Mouse (Mus musculus) urinary bladder, postnatal 10 days (tissue): ENCODE measurements around the gene Tmem37.

ENCODE experiments used
- DNase-seq: peaks from one replicate; pipeline ENCODE4 v3.0.0; 2022; ENCODE audit warnings: low spot score

Tmem37 gene

DNA sequence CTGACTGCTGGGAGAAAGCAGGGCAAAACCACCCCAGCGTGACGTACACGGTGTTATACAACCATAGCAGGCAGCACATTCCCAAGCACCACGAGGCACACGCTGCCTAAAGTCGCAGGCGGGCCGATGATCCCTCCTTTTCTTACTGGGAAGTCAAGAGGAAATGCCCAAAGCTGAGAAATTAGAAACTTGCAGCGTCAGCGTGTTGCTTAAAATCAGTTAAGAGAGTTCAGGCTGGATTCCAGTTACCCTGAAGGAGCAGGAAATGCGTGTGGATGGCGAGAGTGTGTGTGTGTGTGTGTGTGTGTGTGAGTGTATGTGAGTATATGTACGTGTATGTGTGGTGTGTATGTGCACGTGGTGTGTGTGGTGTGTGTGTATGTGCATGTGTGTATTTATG, 16.8 kb downstream of the Tmem37 start:
- DNase-seq: no peak

DNA sequence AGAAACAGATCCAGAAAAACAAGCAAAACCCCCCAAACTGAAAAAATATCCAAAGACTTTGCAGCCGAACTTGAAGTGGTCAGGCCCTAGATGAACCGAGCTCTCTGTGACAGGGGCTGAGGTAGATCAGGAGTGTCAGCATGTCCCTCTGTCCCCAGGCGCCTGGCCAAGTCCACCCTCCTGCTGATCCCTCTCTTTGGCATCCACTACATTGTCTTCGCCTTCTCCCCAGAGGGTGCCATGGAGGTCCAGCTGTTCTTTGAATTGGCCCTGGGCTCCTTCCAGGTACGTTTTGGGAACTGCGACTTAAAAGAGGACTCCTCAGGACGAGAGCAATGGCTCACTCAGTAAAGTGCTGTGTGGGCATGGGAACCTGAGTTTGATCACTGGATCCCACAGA, 17.6 kb downstream of the Tmem37 start:
- no peak for DNase-seq

DNA sequence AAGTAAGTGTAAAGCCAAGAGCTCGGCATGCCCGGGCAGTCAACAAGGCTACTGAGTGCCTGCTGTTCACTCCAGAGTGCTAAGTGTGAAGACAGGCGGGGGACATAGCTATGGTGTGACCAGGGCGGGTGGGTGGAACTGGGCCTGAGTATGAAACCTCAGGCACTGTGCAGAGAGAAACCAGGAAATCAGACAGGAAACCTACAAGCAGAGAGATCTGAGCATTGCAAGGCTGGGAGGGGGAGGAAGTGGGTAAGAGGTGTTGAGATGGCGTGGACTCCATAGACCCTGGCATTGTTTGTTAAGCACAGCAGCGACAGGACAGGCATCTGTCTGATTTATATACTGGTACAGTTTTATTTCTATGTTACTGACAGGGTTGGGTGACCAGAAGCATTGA, 18.4 kb downstream of the Tmem37 start:
- DNase-seq: no peak

DNA sequence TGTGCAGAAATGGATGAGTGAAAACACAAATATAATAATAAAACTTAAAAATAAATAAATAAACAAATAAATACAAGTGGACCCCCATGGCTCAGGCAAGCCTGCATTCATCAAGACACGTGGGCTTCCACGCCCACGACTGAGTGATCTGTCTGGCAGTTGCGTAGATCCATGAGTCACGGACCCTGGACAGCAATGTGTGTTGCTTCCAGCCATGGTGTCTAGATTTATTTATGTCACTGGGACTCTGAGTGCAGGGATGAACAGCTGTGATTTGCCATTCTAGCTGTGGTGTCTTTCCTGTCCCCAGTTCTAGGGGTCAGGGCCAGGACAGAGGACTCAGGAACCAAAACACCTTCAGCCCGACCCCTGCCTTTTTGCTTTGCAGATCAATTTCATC, 18.9 kb downstream of the Tmem37 start:
- DNase-seq: no peak

DNA sequence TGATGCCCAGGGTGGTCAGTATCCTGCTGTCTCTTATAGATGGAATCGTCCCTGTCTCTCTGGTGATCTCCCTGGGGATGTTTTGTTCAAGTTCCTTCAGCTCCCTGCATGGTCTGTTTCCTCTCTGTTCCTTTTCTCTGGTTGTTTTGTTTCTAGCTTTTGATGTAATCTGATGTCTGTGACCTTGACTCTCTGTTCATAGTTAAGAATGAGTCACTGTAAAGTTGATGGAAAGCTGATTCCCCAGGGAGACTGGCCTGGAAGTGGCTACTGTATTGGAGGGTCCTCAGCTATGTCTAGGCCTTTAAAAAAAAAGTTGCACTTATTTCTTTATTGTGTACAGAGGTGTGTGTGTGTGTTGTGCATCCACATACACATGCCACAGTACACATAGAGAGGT, 22.8 kb downstream of the Tmem37 start:
- no peak for DNase-seq

DNA sequence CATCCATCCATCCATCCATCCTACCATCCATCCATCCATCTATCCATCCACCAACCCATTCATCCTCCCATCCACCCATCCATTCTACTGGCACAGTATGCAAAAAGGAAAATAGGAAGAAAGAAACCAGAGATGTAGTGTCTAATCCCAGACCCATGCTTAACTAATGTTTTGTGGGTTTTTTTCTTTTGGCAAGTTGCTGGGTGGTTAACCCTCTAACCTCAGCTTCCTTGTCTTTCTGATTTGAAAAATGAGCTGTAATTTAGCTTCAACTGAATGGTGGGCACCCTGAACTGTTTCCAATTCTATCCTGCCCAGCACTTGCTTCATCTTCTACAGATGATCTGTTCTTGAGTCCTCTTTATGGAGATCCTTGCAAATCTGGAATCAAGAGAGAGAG, 26.5 kb downstream of the Tmem37 start:
- no peak for DNase-seq

DNA sequence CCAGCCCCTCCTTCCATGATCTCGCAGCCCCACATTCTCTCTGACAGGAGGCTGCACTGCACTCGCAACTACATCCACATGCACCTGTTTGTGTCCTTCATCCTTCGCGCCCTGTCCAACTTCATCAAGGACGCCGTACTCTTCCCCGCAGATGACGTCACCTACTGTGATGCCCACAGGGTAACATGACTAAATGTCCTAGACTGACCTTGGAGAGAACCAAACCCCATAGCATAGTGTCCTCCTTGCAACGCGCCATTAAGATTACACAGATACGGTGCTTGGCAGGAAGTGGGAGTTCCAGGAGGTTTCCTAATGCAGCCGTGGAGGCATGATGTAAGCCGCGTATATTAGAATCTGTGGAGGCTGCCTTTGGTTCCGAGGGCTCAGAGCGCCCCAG, 29.3 kb downstream of the Tmem37 start:
- DNase-seq: no peak

DNA sequence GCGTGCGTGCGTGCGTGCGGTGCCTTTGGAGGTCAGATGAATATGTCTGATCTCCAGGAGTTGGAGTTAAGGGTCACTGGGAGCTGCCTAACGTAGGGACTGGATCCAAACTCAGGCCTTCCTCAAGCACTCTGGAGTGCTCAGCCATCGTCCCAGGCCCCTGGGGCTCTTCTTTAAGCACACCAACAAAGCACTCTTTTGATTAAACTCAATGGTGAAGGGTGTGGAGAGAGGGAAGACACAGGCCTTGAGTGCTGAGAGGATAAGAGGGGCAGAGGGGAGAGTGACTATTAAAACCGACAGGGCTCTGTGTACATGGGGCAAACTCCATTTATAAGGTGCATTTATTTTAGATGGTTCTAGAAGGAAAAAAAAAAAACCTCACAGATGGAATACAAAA, 31.5 kb downstream of the Tmem37 start:
- no peak for DNase-seq

DNA sequence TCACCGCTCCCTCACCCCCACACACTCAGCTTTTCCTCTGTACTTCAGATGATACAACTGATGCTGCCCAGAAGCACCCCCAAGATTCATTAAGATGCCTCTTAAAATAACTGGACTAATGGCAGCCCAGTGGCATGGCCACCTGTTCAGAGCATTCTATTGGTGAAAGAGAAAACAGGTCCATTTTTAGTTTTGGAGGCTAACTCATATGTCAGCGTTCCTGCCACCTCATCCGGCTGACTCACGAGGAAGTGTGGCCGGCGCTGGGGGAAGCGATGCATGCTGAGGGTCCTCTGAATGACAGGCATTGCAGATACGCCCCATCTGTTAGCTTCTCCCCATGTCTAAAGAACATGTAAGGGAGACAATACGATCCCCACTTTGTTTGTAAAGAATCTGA, 35.3 kb downstream of the Tmem37 start:
- DNase-seq: no peak

DNA sequence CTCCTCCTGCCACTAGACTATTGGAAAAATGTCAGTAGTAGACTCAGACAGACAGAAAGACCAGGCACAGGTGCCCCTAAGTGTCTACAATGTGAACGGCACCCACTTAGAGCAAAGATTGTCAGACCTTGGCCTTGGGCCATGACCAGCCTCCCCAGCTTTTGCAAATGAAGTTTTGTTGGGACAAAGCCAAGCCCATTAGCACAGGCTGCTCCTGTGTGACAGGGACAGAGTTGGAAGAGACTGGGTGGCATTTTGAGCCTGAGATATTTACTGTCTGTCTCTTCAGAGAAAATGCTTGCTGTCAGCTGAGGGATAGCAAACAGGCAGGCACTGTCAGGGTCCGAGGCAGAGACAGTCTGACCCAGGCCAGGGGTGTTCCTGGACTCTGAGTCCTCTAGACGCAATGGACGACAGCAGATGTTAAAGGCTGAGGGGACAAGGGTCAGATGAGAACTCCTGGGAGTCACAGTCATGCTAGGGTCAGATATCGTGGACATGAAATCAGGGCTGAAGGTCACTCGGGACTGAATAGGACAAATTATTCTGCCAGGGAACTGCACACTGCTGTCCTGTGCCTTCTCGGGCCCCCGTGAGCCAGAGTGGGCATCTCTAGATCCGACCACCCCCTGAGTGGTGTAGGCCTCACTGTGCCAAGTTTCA, 36.7 kb downstream of the Tmem37 start:
- no peak for DNase-seq

DNA sequence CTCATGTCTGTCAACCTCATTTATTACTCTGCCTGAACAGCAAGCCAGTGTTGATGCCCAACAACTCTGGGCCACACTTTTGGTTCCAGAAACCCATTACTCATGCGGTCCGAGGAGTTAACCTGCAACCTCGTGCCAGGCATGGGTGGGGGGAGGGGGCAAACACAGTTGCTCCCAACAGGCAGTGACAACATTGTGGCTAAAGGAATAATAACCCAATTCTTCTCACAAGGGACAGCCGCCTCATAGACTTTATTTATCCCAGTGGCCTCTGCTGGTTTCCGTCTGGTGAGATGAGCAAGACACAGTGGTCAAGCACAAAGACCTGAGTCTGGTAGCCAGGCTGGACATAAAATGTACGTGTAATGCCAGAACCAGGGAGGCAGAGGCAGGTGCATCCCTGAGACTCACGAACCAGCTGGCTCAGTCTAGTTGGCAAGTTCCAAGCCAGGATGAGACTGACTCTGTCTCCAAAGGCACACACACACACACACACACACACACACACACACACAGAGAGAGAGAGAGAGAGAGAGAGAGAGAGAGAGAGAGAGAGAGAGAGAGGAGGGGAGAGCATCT, 38.3 kb downstream of the Tmem37 start:
- no peak for DNase-seq

DNA sequence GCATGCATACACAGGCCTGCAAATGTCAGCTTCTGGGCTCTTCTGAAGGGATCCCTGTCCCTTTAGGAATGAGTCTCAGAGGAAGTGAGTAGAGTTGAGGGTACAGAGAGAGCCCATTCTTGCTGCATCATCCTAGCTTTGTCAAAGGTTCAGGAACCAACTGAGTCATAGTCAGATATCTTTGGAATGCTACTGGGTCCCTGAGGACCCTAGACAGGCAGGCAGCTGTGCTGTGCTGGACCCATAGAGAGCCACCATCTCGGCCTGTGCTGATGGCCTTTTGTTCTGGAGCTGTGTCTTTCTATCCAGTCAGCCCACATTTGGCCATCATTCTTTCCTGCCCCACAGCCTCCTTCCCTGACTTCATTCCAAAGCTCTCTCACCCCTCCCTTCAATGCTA, 39.1 kb downstream of the Tmem37 start:
- no peak for DNase-seq

DNA sequence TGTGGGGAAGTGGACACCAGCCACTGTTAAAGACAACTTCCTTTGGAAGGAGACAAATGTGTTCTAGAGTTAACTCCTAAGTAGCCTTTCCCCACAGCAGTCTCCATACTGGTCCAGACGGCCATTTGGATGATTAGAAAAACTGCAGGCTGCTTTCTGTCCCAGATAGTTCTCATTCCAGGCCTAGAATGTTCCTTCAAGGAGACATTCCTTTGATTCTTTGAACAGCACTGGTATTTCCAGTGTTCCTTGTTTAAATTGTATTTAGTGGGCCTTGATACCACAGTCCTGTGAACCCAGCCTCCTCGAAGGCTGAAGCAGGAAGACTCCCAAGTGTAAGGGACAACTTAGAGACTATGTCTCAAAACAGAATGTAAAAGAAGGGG, 40.4 kb downstream of the Tmem37 start:
- no peak for DNase-seq

DNA sequence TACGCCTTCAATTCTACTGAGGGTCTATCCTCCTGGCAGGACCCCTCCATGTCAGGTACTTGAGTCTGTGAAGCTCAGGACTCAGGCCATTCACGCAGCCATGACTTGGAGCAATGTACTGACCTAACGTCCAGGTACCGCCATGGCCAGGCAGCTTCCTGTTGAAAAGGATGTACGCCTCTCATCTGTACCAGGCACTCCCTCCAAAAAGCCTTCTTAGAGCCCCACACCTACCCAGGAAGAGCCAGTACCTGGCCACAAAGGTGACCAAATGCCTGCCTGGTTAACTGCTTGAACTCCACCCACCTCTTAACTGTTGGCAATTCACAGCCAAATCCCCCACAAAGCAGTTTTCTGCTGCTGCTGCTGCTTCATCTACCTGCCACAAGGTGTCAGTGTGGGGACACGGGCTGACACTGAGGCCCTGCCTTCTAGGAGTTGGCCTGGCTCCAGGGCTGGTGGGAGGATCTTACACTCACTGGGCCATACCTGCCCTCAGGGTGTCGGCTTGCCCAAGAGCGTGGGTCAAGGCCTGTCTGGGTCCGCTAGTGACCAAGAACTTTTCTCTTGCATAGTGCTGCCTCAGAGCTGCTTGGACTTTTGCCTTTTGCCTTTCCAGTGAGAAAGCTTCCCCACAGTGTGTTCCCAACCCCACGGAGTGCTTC, 40.9 kb downstream of the Tmem37 start:
- peak; percentile 46 for DNase-seq

DNA sequence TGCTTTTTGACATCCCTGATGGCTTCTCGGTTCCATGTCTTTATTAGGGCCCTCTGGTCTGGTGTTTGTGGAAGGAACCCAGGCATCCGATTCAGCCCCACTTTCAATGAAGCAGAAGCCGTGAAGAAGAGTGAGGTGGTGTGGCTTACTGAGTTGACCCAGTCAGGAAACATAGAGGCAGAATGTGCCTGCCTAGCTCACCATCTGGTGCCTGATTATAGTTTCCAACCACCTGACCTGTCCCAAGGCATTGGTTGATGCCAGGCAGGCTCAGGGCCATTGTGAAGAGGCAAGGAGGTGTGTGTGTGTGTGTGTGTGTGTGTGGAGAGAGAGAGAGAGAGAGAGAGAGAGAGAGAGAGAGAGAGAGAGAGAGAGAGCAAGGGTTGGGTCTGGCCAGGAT, 43.4 kb downstream of the Tmem37 start:
- no peak for DNase-seq

DNA sequence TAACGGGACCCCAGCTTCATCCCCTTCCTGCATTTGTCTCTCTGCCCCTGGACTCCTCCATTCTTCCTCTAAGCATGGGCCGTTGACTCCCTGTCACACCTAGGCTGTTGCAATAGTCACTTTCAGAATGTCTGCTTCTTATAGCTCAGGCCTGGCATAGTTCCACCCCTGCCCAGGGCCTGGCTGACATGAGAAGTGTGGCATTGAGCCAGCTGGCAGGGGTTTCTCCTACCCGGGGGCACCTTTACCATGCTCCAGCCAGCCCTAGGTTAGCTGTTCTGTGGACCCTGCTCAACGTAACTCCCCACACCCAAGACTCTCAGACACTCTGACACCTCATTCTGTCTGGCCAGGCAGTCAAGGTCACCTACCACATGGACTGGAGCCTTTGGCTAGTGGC, 46.2 kb downstream of the Tmem37 start:
- no peak for DNase-seq

DNA sequence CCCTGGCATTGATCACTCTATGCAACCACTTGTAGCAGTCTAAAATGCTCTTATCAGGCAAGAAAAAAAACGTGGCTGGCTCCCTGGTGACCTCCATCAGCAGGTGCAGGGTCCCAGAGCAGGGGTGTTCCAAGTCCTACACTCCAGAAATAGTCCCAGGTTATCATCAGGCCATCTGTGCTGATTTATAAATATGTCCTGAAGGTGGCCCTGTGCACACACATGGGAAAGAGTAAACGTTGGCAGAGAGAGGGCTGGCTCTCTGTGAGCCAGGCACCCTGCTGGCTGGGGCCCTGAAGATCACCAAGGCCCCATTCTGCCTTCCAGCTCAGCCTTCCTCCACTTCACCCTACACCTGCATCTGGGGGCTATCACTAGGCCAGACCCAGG, 48.8 kb downstream of the Tmem37 start:
- no peak for DNase-seq

DNA sequence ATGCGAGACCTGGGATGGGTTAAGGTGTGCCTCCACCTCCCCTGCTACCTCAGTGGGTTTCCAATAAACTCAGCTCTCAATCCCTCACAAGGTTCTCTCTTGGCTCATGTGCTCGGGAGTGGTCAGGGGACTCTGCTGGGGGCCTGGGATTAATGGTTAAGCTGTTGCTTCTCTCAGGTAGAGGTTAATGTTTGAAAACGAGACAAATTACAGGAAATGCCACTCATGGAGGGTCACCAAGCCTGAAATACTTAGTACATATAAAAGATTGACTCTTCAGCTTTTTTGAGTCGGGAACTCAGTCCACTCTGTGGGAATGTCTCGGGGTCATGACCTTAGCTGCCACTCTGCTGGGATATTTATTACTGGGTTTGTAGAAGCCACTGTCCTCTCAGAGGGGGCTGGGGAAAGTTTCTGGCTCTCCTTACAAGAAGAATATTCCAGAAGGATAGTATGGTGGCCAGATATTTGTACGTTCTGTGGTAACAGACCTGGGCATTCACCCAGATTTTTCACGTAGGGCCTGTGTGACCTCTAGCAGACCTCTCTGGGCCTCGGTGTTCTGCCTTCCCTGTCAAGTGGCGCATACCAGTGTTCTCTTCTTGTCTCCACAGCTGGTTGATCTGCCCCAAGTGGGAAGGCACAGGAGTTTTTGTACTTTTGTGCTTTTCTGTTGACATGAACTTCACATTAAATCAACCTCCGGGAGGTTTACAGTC, 49.4 kb downstream of the Tmem37 start:
- DNase-seq: no peak

DNA sequence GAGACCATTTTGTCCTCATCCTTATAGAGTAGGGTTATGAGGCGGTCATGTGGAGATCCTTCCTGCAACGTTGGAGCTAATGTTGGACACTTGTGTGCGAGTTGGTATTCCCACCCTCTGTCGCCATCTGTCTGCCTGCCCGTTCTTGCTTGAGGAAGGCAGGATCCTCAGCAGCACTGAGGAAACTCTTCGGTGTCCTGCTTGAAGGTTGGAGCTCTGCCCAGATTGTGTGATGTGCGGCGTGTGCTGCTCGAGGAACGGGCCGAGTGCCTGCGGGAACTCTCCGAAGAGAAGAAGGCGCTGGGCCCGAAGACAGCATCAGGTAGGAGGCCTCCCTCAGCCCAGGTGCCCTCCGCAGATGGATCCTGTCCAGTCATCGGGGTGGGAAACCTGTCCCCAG, 51.9 kb downstream of the Tmem37 start:
- no peak for DNase-seq

DNA sequence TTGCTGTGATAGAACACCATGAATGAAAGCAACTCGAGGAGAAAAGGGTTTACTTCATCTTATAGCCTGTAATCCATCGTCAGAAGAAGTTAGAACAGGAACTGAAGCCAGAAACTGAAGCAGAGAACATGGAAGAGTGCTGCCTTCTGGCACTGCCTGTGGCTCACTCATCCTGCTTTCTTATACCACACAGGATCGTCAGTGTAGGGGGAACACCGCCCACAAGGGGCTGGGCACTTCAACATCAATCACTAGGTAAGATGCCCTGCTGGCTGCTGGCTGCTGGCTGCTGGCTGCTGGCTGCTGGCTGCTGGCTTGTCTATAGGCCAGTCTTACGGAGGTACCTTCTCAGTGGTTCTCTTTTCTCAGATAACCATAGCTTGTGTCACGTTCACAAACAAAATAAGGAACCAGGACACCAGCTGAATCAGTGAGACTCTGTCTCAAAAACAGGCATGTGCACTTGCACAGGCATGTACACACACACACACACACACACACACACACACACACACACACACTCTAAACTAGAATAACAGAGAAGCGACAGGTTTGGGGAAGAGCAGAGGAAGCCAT, 53.5 kb downstream of the Tmem37 start:
- no peak for DNase-seq

DNA sequence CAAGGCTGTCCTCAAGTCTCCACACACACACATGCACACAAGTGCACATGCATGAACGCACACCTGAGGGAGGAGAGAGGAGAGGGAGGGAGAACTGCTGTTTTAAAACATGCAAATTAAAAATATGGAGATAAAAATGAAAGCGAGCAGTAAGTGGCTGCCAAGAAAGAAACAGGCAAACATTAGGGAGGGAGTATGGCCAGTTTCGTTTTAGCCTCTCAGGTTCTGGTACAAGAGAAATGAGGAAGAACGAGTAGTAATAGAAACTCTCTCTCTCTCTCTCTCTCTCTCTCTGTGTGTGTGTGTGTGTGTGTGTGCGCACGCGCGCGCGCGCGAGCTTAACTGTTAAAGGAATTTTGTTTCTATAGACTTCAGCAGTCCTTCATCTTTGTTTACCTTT, 54.4 kb downstream of the Tmem37 start:
- DNase-seq: no peak

DNA sequence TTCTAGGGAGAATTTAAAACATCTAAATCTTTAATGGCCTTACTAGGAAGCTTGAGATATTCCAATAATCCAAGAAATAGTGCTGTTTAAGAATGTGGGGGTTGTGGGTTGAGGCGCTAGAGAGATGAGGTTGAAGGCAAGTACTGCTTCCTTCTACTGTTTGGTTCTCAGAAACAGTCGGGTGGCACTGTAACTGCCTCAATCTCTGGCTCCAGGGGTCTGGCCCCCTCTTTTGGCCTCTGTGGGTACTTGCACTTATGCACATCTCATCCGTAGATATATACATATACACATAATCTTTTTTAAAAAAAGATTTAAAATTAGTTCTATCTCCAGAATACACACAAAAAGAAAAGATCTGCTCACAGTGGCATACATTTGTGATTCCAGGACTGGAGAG, 55.0 kb downstream of the Tmem37 start:
- no peak for DNase-seq
